Mouse (Mus musculus) cerebellum, adult 2 months (tissue): ENCODE results near the gene Stx2. TPM values are rescaled to one million over a fixed set of nuclear protein-coding genes. Genes with fewer than 3 reads are reported as not detected.
A peak's percentile ranks its signal among the peaks of the same experiment; 100 is the strongest.

Source experiments
- DNase-seq, 2 experiments: peaks; one replicate each; pipeline ENCODE4 v3.0.0; 2021
- H3K27ac ChIP-seq: fragments of 200-500 bp; 2 replicates; pipeline ENCODE4 v1.5.1; 2012; ENCODE audit warnings: low read length, control low read depth, inconsistent platforms; ENCODE audit not compliant: insufficient read depth
- H3K27me3 ChIP-seq: fragments of 200-500 bp; 2 replicates; pipeline ENCODE4 v1.6.1; 2012; ENCODE audit warnings: inconsistent platforms, mild to moderate bottlenecking, low read length, moderate library complexity; ENCODE audit not compliant: control insufficient read depth, insufficient read depth
- H3K4me1 ChIP-seq: fragments of 200-500 bp; 2 replicates; pipeline ENCODE4 v1.6.1; 2011; ENCODE audit warnings: low read length; ENCODE audit not compliant: control insufficient read depth, insufficient read depth
- H3K4me3 ChIP-seq: fragments of 200-500 bp; replicated peaks from 2 replicates; pipeline ENCODE3; 2011; ENCODE audit warnings: mild to moderate bottlenecking, low read depth, low read length, control low read depth; ENCODE audit not compliant: insufficient read depth
- CTCF ChIP-seq: fragments of 200-500 bp; IDR thresholded peaks from 2 replicates; pipeline ENCODE4 v1.5.1; 2011; ENCODE audit warnings: low read depth, mild to moderate bottlenecking, control low read depth, low read length, moderate library complexity, borderline replicate concordance; ENCODE audit not compliant: insufficient read depth
- POLR2A ChIP-seq: fragments of 200-500 bp; IDR thresholded peaks from 2 replicates; pipeline ENCODE4 v1.6.1; 2011; ENCODE audit warnings: low read length, control low read depth, borderline replicate concordance; ENCODE audit not compliant: insufficient read depth
- WGBS: fragments of 180-500 bp; shearing (Covaris S2); methylation state at CpG from one replicate; pipeline ENCODE4 v1.1.7; 2018; 5-methylcytosine and 5-hydroxymethylcytosine counted together
- polyA plus RNA-seq: library from polyadenylated mRNA; depleted of rRNA; stranded (reverse); fragments of >200 nt; gene quantifications from 2 replicates; pipeline ENCODE4 v1.2.3, GENCODE M21; 2012

The Stx2 gene
- polyA plus RNA-seq, 1 experiment, result 21.8 TPM

DNA sequence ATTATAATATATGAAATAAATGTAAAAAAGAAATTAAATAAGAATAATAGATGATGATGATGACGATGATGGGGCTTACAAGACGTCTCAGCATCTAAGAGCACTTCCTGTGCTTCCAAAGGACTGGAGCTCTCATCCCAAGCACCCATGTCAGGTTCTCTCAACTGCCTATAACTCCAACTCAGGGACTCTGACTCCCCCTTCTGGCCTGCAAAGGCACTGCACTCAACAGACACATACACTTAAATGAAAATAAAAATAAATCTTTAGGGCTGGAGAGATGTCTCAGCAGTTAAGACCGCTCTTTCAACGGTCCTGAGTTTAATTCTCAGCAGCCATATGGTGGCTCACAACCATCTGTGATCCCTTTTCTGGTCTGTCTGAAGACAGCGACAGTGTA is 28.3 kb upstream of the Stx2 start:
- Histone ChIP-seq H3K4me1 (no peaks in the 10 kb centered on the region), H3K27ac (no peak overlapping the region), H3K27me3 (no peaks in the 10 kb centered on the region; the same call in 1 of the 2 replicates), H3K4me3 (no peak overlapping the region)
- 87% methylated on average over 5 of the region's 5 CpGs for WGBS
- no peak for DNase-seq
- TF ChIP-seq POLR2A (no peak), CTCF (no peak)

GRCm38 (mm10) chr5:129029131-129029723 is 20.9 kb upstream of the Stx2 start:
- Histone ChIP-seq H3K4me1 (no peaks in the 10 kb centered on the region), H3K27me3 (no peaks in the 10 kb centered on the region), H3K27ac (no peak overlapping the region), H3K4me3 (no peak overlapping the region)
- 77% methylated on average over 5 of the region's 5 CpGs for WGBS
- no peak for DNase-seq
- TF ChIP-seq CTCF (no peak), POLR2A (no peak)

GRCm38 (mm10) chr5:129026637-129027036 is 18.3 kb upstream of the Stx2 start:
- Histone ChIP-seq H3K27ac (no peak overlapping the region), H3K4me3 (no peak overlapping the region), H3K4me1 (no peaks in the 10 kb centered on the region), H3K27me3 (no peaks in the 10 kb centered on the region)
- WGBS, result 80% methylated on average over 1 of the region's 1 CpGs
- no peak for DNase-seq
- TF ChIP-seq POLR2A, result no peak
- no peak for TF ChIP-seq CTCF

- DNase-seq, result no peak
- H3K27me3 ChIP-seq, result no peaks in the 10 kb centered on the region
- 90% methylated on average over 3 of the region's 3 CpGs for WGBS
- no peak overlapping the region for H3K27ac ChIP-seq
- no peaks in the 10 kb centered on the region for H3K4me1 ChIP-seq
- TF ChIP-seq POLR2A (no peak), CTCF (no peak)
- no peak overlapping the region for H3K4me3 ChIP-seq
Observed at GRCm38 (mm10) chr5:129026171-129026570, 17.8 kb upstream of the Stx2 start.

GRCm38 (mm10) chr5:129025725-129026124 is 17.4 kb upstream of the Stx2 start:
- DNase-seq, result no peak
- no peaks in the 10 kb centered on the region for H3K4me1 ChIP-seq
- H3K4me3 ChIP-seq, result no peak overlapping the region
- H3K27ac ChIP-seq, result no peak overlapping the region
- WGBS, result 93% methylated on average over 2 of the region's 2 CpGs
- no peak for TF ChIP-seq POLR2A
- H3K27me3 ChIP-seq, result no peaks in the 10 kb centered on the region

- Histone ChIP-seq H3K4me3 (no peak overlapping the region), H3K4me1 (no peaks in the 10 kb centered on the region), H3K27ac (no peak overlapping the region), H3K27me3 (no peaks in the 10 kb centered on the region)
- WGBS, result 38% methylated on average over 2 of the region's 2 CpGs
- no peak for DNase-seq
- TF ChIP-seq CTCF (no peak), POLR2A (no peak)
Observed at GRCm38 (mm10) chr5:129025048-129025447, 16.7 kb upstream of the Stx2 start.

- Histone ChIP-seq H3K27ac (no peak overlapping the region), H3K4me1 (no peaks in the 10 kb centered on the region), H3K4me3 (peak overlapping the region; percentile 54), H3K27me3 (no peaks in the 10 kb centered on the region)
- peak in 1 of 2 experiments; percentile 40 for DNase-seq
- WGBS, result 3% methylated on average over 28 of the region's 28 CpGs
- TF ChIP-seq CTCF, result no peak
Observed at GRCm38 (mm10) chr5:129020731-129021130, 12.4 kb upstream of the Stx2 start.

DNA sequence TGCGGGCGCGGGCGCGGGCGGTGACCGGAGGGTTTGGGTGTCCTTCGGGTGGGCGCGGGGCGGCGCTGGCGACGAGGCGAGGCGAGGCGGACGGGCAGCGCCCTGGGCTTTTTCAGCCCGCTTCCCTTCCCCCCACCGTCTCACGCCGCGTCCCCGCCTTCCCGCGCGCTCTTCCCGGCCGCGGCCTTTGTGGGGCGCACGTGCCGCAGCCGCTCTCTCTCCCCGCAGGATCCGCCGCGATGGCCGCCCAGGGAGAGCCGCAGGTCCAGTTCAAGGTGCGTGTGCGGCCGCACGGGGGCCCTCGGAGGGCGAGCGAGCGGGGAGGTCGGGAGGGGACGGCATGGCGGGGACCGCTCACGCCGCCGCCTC is 11.9 kb upstream of the Stx2 start:
- H3K27me3 ChIP-seq, result no peaks in the 10 kb centered on the region
- peak overlapping the region; percentile 54 for H3K4me3 ChIP-seq
- H3K27ac ChIP-seq, result peak overlapping the region; percentile 64
- TF ChIP-seq CTCF (no peak), POLR2A (no peak)
- DNase-seq, result no peak
- WGBS, result 2% methylated on average over 51 of the region's 56 CpGs
- no peaks in the 10 kb centered on the region for H3K4me1 ChIP-seq
